Mouse (Mus musculus) adrenal gland, adult 2 months (tissue): ENCODE measurements at regions not wholly inside any gene's neighbourhood (a gene's known extent, or its start where the extent isn't known, plus 50 kb on each side); places are given as distances from the start of the nearest gene placed in this dataset.

ENCODE experiments used
- DNase-seq: peaks from one replicate; pipeline ENCODE4 v3.0.0; 2021

- DNase-seq, result no peak
Measured at GRCm38 (mm10) chr4:55475409-55475808, 56.9 kb downstream of the Klf4 start.

- no peak for DNase-seq
Measured at GRCm38 (mm10) chr4:55474044-55474788, 58.0 kb downstream of the Klf4 start.

- no peak for DNase-seq
Measured at GRCm38 (mm10) chr4:55472649-55473048, 59.6 kb downstream of the Klf4 start.

- peak; percentile 13 for DNase-seq
Measured at GRCm38 (mm10) chr4:55470779-55471663, 61.2 kb downstream of the Klf4 start.

GRCm38 (mm10) chr4:55464192-55464591, 68.1 kb downstream of the Klf4 start:
- DNase-seq, result no peak

GRCm38 (mm10) chr4:55461927-55462326, 70.3 kb downstream of the Klf4 start:
- DNase-seq, result peak; percentile 20

- DNase-seq, result no peak
Measured at GRCm38 (mm10) chr4:55453902-55454301, 78.4 kb downstream of the Klf4 start.

- no peak for DNase-seq
Measured at GRCm38 (mm10) chr4:55452546-55452945, 79.7 kb downstream of the Klf4 start.

GRCm38 (mm10) chr4:55451711-55452110, 80.6 kb downstream of the Klf4 start:
- DNase-seq, result peak; percentile 10

- no peak for DNase-seq
Measured at GRCm38 (mm10) chr4:55451026-55451425, 81.2 kb downstream of the Klf4 start.

GRCm38 (mm10) chr4:55443489-55443888, 88.8 kb downstream of the Klf4 start:
- DNase-seq, result no peak

GRCm38 (mm10) chr4:55442098-55442497, 90.2 kb downstream of the Klf4 start:
- DNase-seq, result no peak
